Mouse (Mus musculus): ENCODE data around the gene Alyref2. TPM values are rescaled to one million over a fixed set of nuclear protein-coding genes. Genes with fewer than 3 reads are reported as not detected.

Alyref2 gene
- total RNA-seq, 1 experiment = 4.0 TPM

GRCm38 (mm10) chr1:171531367-171531766 is 28.1 kb downstream of the Alyref2 start:
- in situ Hi-C loops (cut with MboI; ENCODE audit: low sequenced_read_pairs in 2 of 2, unreplicated experiment in 2 of 2) = no loop called here
- TF ChIP-seq HCFC1 (IDR thresholded peaks at IDR 0.05; ENCODE audit: borderline replicate concordance, insufficient read depth, low read length) = no peak
- no peak for TF ChIP-seq MAFK (IDR thresholded peaks at IDR 0.05; ENCODE audit: insufficient read depth, low read depth, low read length)
- TF ChIP-seq CHD2 (IDR thresholded peaks at IDR 0.05; ENCODE audit: low read depth, low read length) = no peak
- no peak for TF ChIP-seq ZNF384 (IDR thresholded peaks at IDR 0.05; ENCODE audit: low read depth, low read length)
- no peak for TF ChIP-seq ZC3H11A (IDR thresholded peaks at IDR 0.05; ENCODE audit: borderline replicate concordance, low read depth, low read length)
- Histone ChIP-seq H3K9me3 (ENCODE audit: control insufficient read depth, insufficient read depth, low read depth, low read length) (no peaks in the 10 kb centered on the region), H3K9ac (ENCODE audit: insufficient read depth, low read depth, low read length, poor library complexity, severe bottlenecking) (no peak overlapping the region), H3K4me3 (ENCODE audit: insufficient read depth in 1 of 2, low read depth in 1 of 2, low read length in 2 of 2, poor library complexity in 1 of 2, severe bottlenecking in 1 of 2) (no peak overlapping the region), H3K27ac (ENCODE audit: insufficient read depth, low read depth, low read length, poor library complexity, severe bottlenecking) (no peak overlapping the region), H3K4me1 (ENCODE audit: control insufficient read depth in 2 of 2, insufficient read depth in 2 of 2, low read length in 2 of 2, poor library complexity in 1 of 2) (no peaks in the 10 kb centered on the region), H3K36me3 (ENCODE audit: control insufficient read depth, insufficient read depth, low read length, poor library complexity, severe bottlenecking) (no peaks in the 10 kb centered on the region)
- no peak for DNase-seq (ENCODE audit: low read depth, low spot score)

GRCm38 (mm10) chr1:171532830-171533229 is 29.6 kb downstream of the Alyref2 start:
- Histone ChIP-seq H3K9me3 (ENCODE audit: control insufficient read depth, insufficient read depth, low read depth, low read length) (no peaks in the 10 kb centered on the region), H3K9ac (ENCODE audit: insufficient read depth, low read depth, low read length, poor library complexity, severe bottlenecking) (no peak overlapping the region), H3K4me1 (ENCODE audit: control insufficient read depth in 2 of 2, insufficient read depth in 2 of 2, low read length in 2 of 2, poor library complexity in 1 of 2) (no peaks in the 10 kb centered on the region), H3K27ac (ENCODE audit: insufficient read depth, low read depth, low read length, poor library complexity, severe bottlenecking) (no peak overlapping the region), H3K4me3 (ENCODE audit: insufficient read depth in 1 of 2, low read depth in 1 of 2, low read length in 2 of 2, poor library complexity in 1 of 2, severe bottlenecking in 1 of 2) (no peak overlapping the region), H3K36me3 (ENCODE audit: control insufficient read depth, insufficient read depth, low read length, poor library complexity, severe bottlenecking) (no peaks in the 10 kb centered on the region)
- in situ Hi-C loops (cut with MboI; ENCODE audit: low sequenced_read_pairs in 2 of 2, unreplicated experiment in 2 of 2) = no loop called here
- no peak for DNase-seq (ENCODE audit: low read depth, low spot score)
- no peak for TF ChIP-seq ZNF384 (IDR thresholded peaks at IDR 0.05; ENCODE audit: low read depth, low read length)
- no peak for TF ChIP-seq CHD2 (IDR thresholded peaks at IDR 0.05; ENCODE audit: low read depth, low read length)
- no peak for TF ChIP-seq HCFC1 (IDR thresholded peaks at IDR 0.05; ENCODE audit: borderline replicate concordance, insufficient read depth, low read length)
- TF ChIP-seq MAFK (IDR thresholded peaks at IDR 0.05; ENCODE audit: insufficient read depth, low read depth, low read length) = no peak
- TF ChIP-seq ZC3H11A (IDR thresholded peaks at IDR 0.05; ENCODE audit: borderline replicate concordance, low read depth, low read length) = no peak

GRCm38 (mm10) chr1:171534557-171534956 is 31.3 kb downstream of the Alyref2 start:
- H3K36me3 ChIP-seq (ENCODE audit: control insufficient read depth, insufficient read depth, low read length, poor library complexity, severe bottlenecking) = no peaks in the 10 kb centered on the region
- no peak overlapping the region for H3K9ac ChIP-seq (ENCODE audit: insufficient read depth, low read depth, low read length, poor library complexity, severe bottlenecking)
- in situ Hi-C loops (cut with MboI; ENCODE audit: low sequenced_read_pairs in 2 of 2, unreplicated experiment in 2 of 2) = no loop called here
- no peak overlapping the region for H3K27ac ChIP-seq (ENCODE audit: insufficient read depth, low read depth, low read length, poor library complexity, severe bottlenecking)
- TF ChIP-seq ZNF384 (IDR thresholded peaks at IDR 0.05; ENCODE audit: low read depth, low read length) = no peak
- no peak for TF ChIP-seq HCFC1 (IDR thresholded peaks at IDR 0.05; ENCODE audit: borderline replicate concordance, insufficient read depth, low read length)
- TF ChIP-seq CHD2 (IDR thresholded peaks at IDR 0.05; ENCODE audit: low read depth, low read length) = no peak
- TF ChIP-seq ZC3H11A (IDR thresholded peaks at IDR 0.05; ENCODE audit: borderline replicate concordance, low read depth, low read length) = no peak
- TF ChIP-seq MAFK (IDR thresholded peaks at IDR 0.05; ENCODE audit: insufficient read depth, low read depth, low read length) = no peak
- H3K4me3 ChIP-seq (ENCODE audit: insufficient read depth in 1 of 2, low read depth in 1 of 2, low read length in 2 of 2, poor library complexity in 1 of 2, severe bottlenecking in 1 of 2) = no peak overlapping the region
- H3K9me3 ChIP-seq (ENCODE audit: control insufficient read depth, insufficient read depth, low read depth, low read length) = no peaks in the 10 kb centered on the region
- no peak for DNase-seq (ENCODE audit: low read depth, low spot score)
- H3K4me1 ChIP-seq (ENCODE audit: control insufficient read depth in 2 of 2, insufficient read depth in 2 of 2, low read length in 2 of 2, poor library complexity in 1 of 2) = no peaks in the 10 kb centered on the region

GRCm38 (mm10) chr1:171535194-171535593 is 31.9 kb downstream of the Alyref2 start, which contains the start of gene Itln1:
Itln1 (minus strand) TSS chr1:171535294.
- in situ Hi-C loops (cut with MboI; ENCODE audit: low sequenced_read_pairs in 2 of 2, unreplicated experiment in 2 of 2) = no loop called here

More at GRCm38 (mm10) chr1:171535194-171535593, 31.9 kb downstream of the Alyref2 start, which contains the start of gene Itln1:
- no peak for DNase-seq (ENCODE audit: low read depth, low spot score)
- TF ChIP-seq ZC3H11A (IDR thresholded peaks at IDR 0.05; ENCODE audit: borderline replicate concordance, low read depth, low read length) = no peak
- no peak for TF ChIP-seq CHD2 (IDR thresholded peaks at IDR 0.05; ENCODE audit: low read depth, low read length)
- no peak for TF ChIP-seq MAFK (IDR thresholded peaks at IDR 0.05; ENCODE audit: insufficient read depth, low read depth, low read length)
- TF ChIP-seq HCFC1 (IDR thresholded peaks at IDR 0.05; ENCODE audit: borderline replicate concordance, insufficient read depth, low read length) = no peak
- TF ChIP-seq ZNF384 (IDR thresholded peaks at IDR 0.05; ENCODE audit: low read depth, low read length) = no peak
- Histone ChIP-seq H3K9me3 (ENCODE audit: control insufficient read depth, insufficient read depth, low read depth, low read length) (0 out of 2 replicates have a peak, but pooled peaks cover 1% of the 10 kb centered on the region), H3K4me3 (ENCODE audit: insufficient read depth in 1 of 2, low read depth in 1 of 2, low read length in 2 of 2, poor library complexity in 1 of 2, severe bottlenecking in 1 of 2) (no peak within 1 kb of the TSS), H3K36me3 (ENCODE audit: control insufficient read depth, insufficient read depth, low read length, poor library complexity, severe bottlenecking) (no peaks in the 10 kb centered on the region), H3K27ac (ENCODE audit: insufficient read depth, low read depth, low read length, poor library complexity, severe bottlenecking) (no peak within 1 kb of the TSS), H3K9ac (ENCODE audit: insufficient read depth, low read depth, low read length, poor library complexity, severe bottlenecking) (no peak within 1 kb of the TSS), H3K4me1 (ENCODE audit: control insufficient read depth in 2 of 2, insufficient read depth in 2 of 2, low read length in 2 of 2, poor library complexity in 1 of 2) (no peaks in the 10 kb centered on the region)

Measured in ES-E14 (cell line).